ENCODE assay signal across 18 mouse cellular contexts in the genomic region with DNA sequence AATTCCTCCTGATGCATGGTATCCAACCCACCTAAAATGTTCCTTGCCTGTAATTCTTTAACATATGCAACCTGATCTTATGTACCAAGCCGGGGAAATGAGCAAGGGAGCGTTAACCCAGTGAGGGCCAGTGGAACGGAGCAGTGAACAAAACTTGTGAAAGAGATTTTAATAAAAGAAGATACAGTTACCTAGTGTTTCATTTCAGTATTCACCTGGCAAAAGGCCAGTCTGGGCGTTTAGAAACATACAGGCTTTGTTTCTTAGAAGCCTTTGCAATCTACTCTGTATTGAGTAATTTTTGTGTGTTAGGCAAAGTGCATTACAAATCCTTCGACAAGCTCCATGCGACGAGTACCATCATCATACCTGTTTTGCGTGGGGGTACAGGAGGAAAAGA.
A peak's percentile ranks its signal among the peaks of the same experiment; 100 is the strongest.
DNase-seq lines count a peak whose midpoint lies in the region; ATAC-seq and TF ChIP-seq lines count a peak whose summit lies in the region.
"Had no signal": no experiment of that assay in that cellular context is flagged by ENCODE, and none has a peak within 500 bp of the region (broad histone marks: within the 10 kb centered on the region; RNA-seq: fewer than 3 reads in every experiment).

No protein-coding gene starts in this region.

- no peak overlapping the region for H3K27ac ChIP-seq in lung, embryonic 16.5 days (ENCODE audit: low read length)
- H3K27ac ChIP-seq in embryonic facial prominence, embryonic 12.5 days, result peak overlapping the region; percentile 74; the same call in 1 of the 2 replicates
- peak overlapping the region; percentile 44 for H3K27ac ChIP-seq in embryonic facial prominence, embryonic 15.5 days (replicated peaks)
- peak overlapping the region; percentile 28; the same call in 1 of the 2 replicates for H3K27ac ChIP-seq in limb, embryonic 14.5 days (replicated peaks; ENCODE audit: low read depth, low read length)
- H3K27ac ChIP-seq: heart, embryonic 13.5 days; kidney, postnatal 0 days; liver, embryonic 13.5 days; neural tube, embryonic 12.5 days; stomach, postnatal 0 days had no signal

- no peaks in the 10 kb centered on the region for H3K36me3 ChIP-seq in lung, embryonic 16.5 days (ENCODE audit: control insufficient read depth, insufficient read depth, low read length)
- H3K36me3 ChIP-seq in embryonic facial prominence, embryonic 12.5 days, result no peaks in the 10 kb centered on the region
- H3K36me3 ChIP-seq in embryonic facial prominence, embryonic 15.5 days, result no peaks in the 10 kb centered on the region
- H3K36me3 ChIP-seq in limb, embryonic 14.5 days (ENCODE audit: control insufficient read depth, insufficient read depth, low read length), result no peaks in the 10 kb centered on the region
- H3K36me3 ChIP-seq: heart, embryonic 13.5 days; liver, embryonic 13.5 days; neural tube, embryonic 12.5 days had no signal

- no peak for TF ChIP-seq POLR2A in lung, adult 2 months (IDR thresholded peaks at IDR 0.05; ENCODE audit: borderline replicate concordance, extremely low read depth, low read depth, low read length)
- no peak for TF ChIP-seq POLR2A in limb, embryonic 14.5 days (IDR thresholded peaks at IDR 0.05; ENCODE audit: borderline replicate concordance, extremely low read depth, insufficient read depth, insufficient read length)

- no peak for DNase-seq in lung, adult 2 months
- no peak for DNase-seq in limb, embryonic 14.5 days (ENCODE audit: low spot score)
- DNase-seq in kidney, adult 8-10 months, result no peak
- DNase-seq in embryo, embryonic 10 days (ENCODE audit: low spot score), result no peak
- DNase-seq: adrenal gland, adult 2 months; cerebellum, adult 9-10 months; heart, postnatal 36 days; left cerebral cortex, postnatal 4 days; liver, embryonic 13.5 days; lung, postnatal 14 days had no signal

- TF ChIP-seq CTCF in lung, adult 2 months (IDR thresholded peaks at IDR 0.05; ENCODE audit: insufficient read depth, low read length), result no peak

- no peaks in the 10 kb centered on the region for H3K9me3 ChIP-seq in lung, embryonic 16.5 days (ENCODE audit: control insufficient read depth, low read length)
- no peaks in the 10 kb centered on the region for H3K9me3 ChIP-seq in embryonic facial prominence, embryonic 12.5 days
- no peaks in the 10 kb centered on the region for H3K9me3 ChIP-seq in embryonic facial prominence, embryonic 15.5 days (replicated peaks)
- no peaks in the 10 kb centered on the region for H3K9me3 ChIP-seq in limb, embryonic 14.5 days (ENCODE audit: control insufficient read depth, low read length)
- H3K9me3 ChIP-seq: heart, embryonic 13.5 days; liver, embryonic 13.5 days; neural tube, embryonic 12.5 days had no signal

- 0 out of 2 replicates have a peak, but pooled peaks have one; percentile 4 for ATAC-seq in lung, embryonic 16.5 days (ENCODE audit: low read depth)
- no peak for ATAC-seq in embryonic facial prominence, embryonic 12.5 days (ENCODE audit: insufficient number of reproducible peaks, insufficient read depth, low FRiP score, low TSS enrichment)
- 0 out of 2 replicates have a peak, but pooled peaks have one; percentile 34 for ATAC-seq in embryonic facial prominence, embryonic 15.5 days (ENCODE audit: insufficient number of reproducible peaks, low FRiP score, low TSS enrichment, low read depth)
- no peak for ATAC-seq in limb, embryonic 14.5 days (ENCODE audit: low FRiP score, low read depth)

- no peaks in the 10 kb centered on the region for H3K27me3 ChIP-seq in lung, embryonic 16.5 days (ENCODE audit: control insufficient read depth, insufficient read depth, low read depth, low read length)
- H3K27me3 ChIP-seq in embryonic facial prominence, embryonic 12.5 days, result no peaks in the 10 kb centered on the region
- no peaks in the 10 kb centered on the region for H3K27me3 ChIP-seq in embryonic facial prominence, embryonic 15.5 days
- H3K27me3 ChIP-seq in limb, embryonic 14.5 days (ENCODE audit: control insufficient read depth, insufficient read depth, low read length), result no peaks in the 10 kb centered on the region
- H3K27me3 ChIP-seq: neural tube, embryonic 12.5 days had no signal

- peaks cover 3% of the 10 kb centered on the region for H3K4me1 ChIP-seq in lung, embryonic 16.5 days (replicated peaks; ENCODE audit: control insufficient read depth, insufficient read depth, low read length)
- H3K4me1 ChIP-seq in lung, adult 2 months (ENCODE audit: control insufficient read depth, insufficient read depth, low read length), result peaks cover 2% of the 10 kb centered on the region; the same call in 1 of the 2 replicates
- H3K4me1 ChIP-seq in embryonic facial prominence, embryonic 12.5 days, result peaks cover 25% of the 10 kb centered on the region
- H3K4me1 ChIP-seq in embryonic facial prominence, embryonic 15.5 days, result peaks cover 25% of the 10 kb centered on the region
- H3K4me1 ChIP-seq in limb, embryonic 14.5 days (ENCODE audit: control insufficient read depth, insufficient read depth, low read length), result peaks cover 9% of the 10 kb centered on the region; the same call in 1 of the 2 replicates
- H3K4me1 ChIP-seq: liver, embryonic 13.5 days had no signal

- no peak overlapping the region for H3K9ac ChIP-seq in lung, embryonic 16.5 days (ENCODE audit: low read length)
- H3K9ac ChIP-seq in embryonic facial prominence, embryonic 12.5 days, result no peak overlapping the region
- no peak overlapping the region for H3K9ac ChIP-seq in embryonic facial prominence, embryonic 15.5 days
- H3K9ac ChIP-seq in limb, embryonic 14.5 days (ENCODE audit: low read depth, low read length, severe bottlenecking), result no peak overlapping the region
- H3K9ac ChIP-seq: heart, embryonic 13.5 days; hindbrain, embryonic 14.5 days; liver, embryonic 13.5 days; neural tube, embryonic 12.5 days had no signal

- H3K4me3 ChIP-seq in lung, embryonic 16.5 days (ENCODE audit: low read length), result no peak overlapping the region
- no peak overlapping the region for H3K4me3 ChIP-seq in lung, adult 2 months (replicated peaks; ENCODE audit: extremely low read depth, low read depth, low read length)
- no peak overlapping the region for H3K4me3 ChIP-seq in embryonic facial prominence, embryonic 12.5 days
- no peak overlapping the region for H3K4me3 ChIP-seq in embryonic facial prominence, embryonic 15.5 days (replicated peaks)
- no peak overlapping the region for H3K4me3 ChIP-seq in limb, embryonic 14.5 days (replicated peaks; ENCODE audit: low read length)
- H3K4me3 ChIP-seq: heart, embryonic 13.5 days; liver, embryonic 13.5 days; neural tube, embryonic 12.5 days had no signal

- H3K4me2 ChIP-seq in lung, embryonic 16.5 days (ENCODE audit: low read depth, low read length), result no peak overlapping the region
- H3K4me2 ChIP-seq in embryonic facial prominence, embryonic 12.5 days (replicated peaks), result no peak overlapping the region
- no peak overlapping the region for H3K4me2 ChIP-seq in embryonic facial prominence, embryonic 15.5 days (replicated peaks)
- H3K4me2 ChIP-seq in limb, embryonic 14.5 days (replicated peaks; ENCODE audit: low read depth, low read length, severe bottlenecking), result no peak overlapping the region
- H3K4me2 ChIP-seq: heart, embryonic 13.5 days; hindbrain, embryonic 14.5 days; liver, embryonic 13.5 days; neural tube, embryonic 12.5 days had no signal

- 58% methylated on average over 8 of the region's 8 CpGs for WGBS in lung, embryonic 16.5 days
- WGBS in lung, adult 2 months, result 72% methylated on average over 8 of the region's 8 CpGs
- WGBS in embryonic facial prominence, embryonic 12.5 days, result 63% methylated on average over 8 of the region's 8 CpGs
- WGBS in embryonic facial prominence, embryonic 15.5 days, result 52% methylated on average over 8 of the region's 8 CpGs
- WGBS in limb, embryonic 14.5 days, result 54% methylated on average over 8 of the region's 8 CpGs

Comparison
In these comparisons a context has a peak if more than half of its experiments do, and no peak if none do; other contexts are left out.
1. ATAC-seq: peak in lung, embryonic 16.5 days (single experiment) and embryonic facial prominence, embryonic 15.5 days (single experiment); none in embryonic facial prominence, embryonic 12.5 days (single experiment) and limb, embryonic 14.5 days (single experiment).